In the genomic region with DNA sequence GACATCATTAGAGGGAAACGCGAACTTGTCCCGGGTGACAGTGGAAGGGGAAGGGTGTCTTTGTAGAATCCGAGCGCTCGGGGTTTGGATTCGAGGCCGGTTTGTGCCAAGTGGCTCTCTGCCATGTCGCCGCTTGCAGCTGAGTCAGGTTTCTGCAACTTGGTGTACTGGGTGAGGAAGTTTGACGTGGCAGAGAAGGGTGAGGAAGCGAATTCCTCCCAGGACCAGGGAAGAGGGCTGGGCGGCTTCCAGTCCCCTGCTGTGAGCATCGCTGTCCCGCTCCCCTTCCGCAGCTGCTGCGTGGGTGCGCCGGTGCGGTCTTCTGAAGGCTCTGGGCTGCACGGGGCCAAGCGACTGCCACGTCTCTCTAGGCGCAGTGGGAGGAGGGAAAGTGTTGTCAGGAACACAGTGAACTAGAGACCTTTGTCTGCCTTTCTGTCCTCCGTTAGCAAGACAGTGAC, we compare ENCODE assay signal across 8 mouse cellular contexts. TPM values are rescaled to one million over a fixed set of nuclear protein-coding genes. Genes with fewer than 3 reads are reported as not detected.
DNase-seq lines count a peak whose midpoint lies in the region; ATAC-seq lines count a peak whose summit lies in the region.

No protein-coding gene starts in this region.

- peak overlapping the region; percentile 75 for H3K4me2 ChIP-seq in forebrain, embryonic 16.5 days (ENCODE audit: low read length)
- H3K4me2 ChIP-seq in liver, embryonic 16.5 days (ENCODE audit: low read depth, low read length) = peak overlapping the region; percentile 59
- peak overlapping the region; percentile 73 for H3K4me2 ChIP-seq in neural tube, embryonic 13.5 days

- peak overlapping the region; percentile 65 for H3K9ac ChIP-seq in forebrain, embryonic 16.5 days (replicated peaks; ENCODE audit: low read depth, low read length)
- H3K9ac ChIP-seq in liver, embryonic 16.5 days (ENCODE audit: low read depth, low read length) = peak overlapping the region; percentile 63
- H3K9ac ChIP-seq in neural tube, embryonic 13.5 days = peak overlapping the region; percentile 68

- no peaks in the 10 kb centered on the region for H3K36me3 ChIP-seq in forebrain, embryonic 16.5 days (ENCODE audit: control insufficient read depth, insufficient read depth)
- H3K36me3 ChIP-seq in liver, embryonic 16.5 days (ENCODE audit: control insufficient read depth, insufficient read depth) = no peaks in the 10 kb centered on the region
- H3K36me3 ChIP-seq in neural tube, embryonic 13.5 days = no peaks in the 10 kb centered on the region

- H3K4me1 ChIP-seq in forebrain, embryonic 16.5 days (replicated peaks; ENCODE audit: control insufficient read depth, insufficient read depth, low read length) = peaks cover 11% of the 10 kb centered on the region
- H3K4me1 ChIP-seq in liver, embryonic 16.5 days (ENCODE audit: control insufficient read depth, low read depth, low read length) = no peaks in the 10 kb centered on the region
- H3K4me1 ChIP-seq in neural tube, embryonic 13.5 days (replicated peaks) = peaks cover 13% of the 10 kb centered on the region

- WGBS in forebrain, embryonic 16.5 days = 2% methylated on average over 25 of the region's 25 CpGs
- WGBS in large intestine, adult 2 months = under 1% methylated on average over 25 of the region's 25 CpGs
- 1% methylated on average over 25 of the region's 25 CpGs for WGBS in liver, embryonic 16.5 days (ENCODE audit: insufficient replicate concordance)
- WGBS in neural tube, embryonic 13.5 days = under 1% methylated on average over 25 of the region's 25 CpGs

- 0 out of 2 replicates have a peak, but pooled peaks cover 2% of the 10 kb centered on the region for H3K27me3 ChIP-seq in forebrain, embryonic 16.5 days (replicated peaks; ENCODE audit: control insufficient read depth, insufficient read depth, low read length)
- H3K27me3 ChIP-seq in liver, embryonic 16.5 days (ENCODE audit: control insufficient read depth, insufficient read depth, low read depth, low read length) = peaks cover 7% of the 10 kb centered on the region
- peaks cover 34% of the 10 kb centered on the region for H3K27me3 ChIP-seq in neural tube, embryonic 13.5 days

- H3K27ac ChIP-seq in forebrain, embryonic 16.5 days (ENCODE audit: low read length) = peak overlapping the region; percentile 44; the same call in 1 of the 2 replicates
- peak overlapping the region; percentile 69 for H3K27ac ChIP-seq in liver, embryonic 16.5 days (ENCODE audit: low read length)
- H3K27ac ChIP-seq in neural tube, embryonic 13.5 days (replicated peaks) = peak overlapping the region; percentile 52

- intact Hi-C loops in heart, postnatal 14 days (cut with DNase I) = loop anchor here (10.0 kb wide), 1 partner anchor 237 kb away; no protein-coding TSS in a partner anchor

- ATAC-seq in forebrain, embryonic 16.5 days = peak; percentile 41
- ATAC-seq in liver, embryonic 16.5 days (ENCODE audit: low read depth) = peak; percentile 58
- ATAC-seq in neural tube, embryonic 13.5 days (ENCODE audit: low read depth) = peak; percentile 73

- H3K9me3 ChIP-seq in forebrain, embryonic 16.5 days (ENCODE audit: control insufficient read depth, low read length) = no peaks in the 10 kb centered on the region
- H3K9me3 ChIP-seq in liver, embryonic 16.5 days (replicated peaks; ENCODE audit: control insufficient read depth, low read length) = no peaks in the 10 kb centered on the region
- no peaks in the 10 kb centered on the region for H3K9me3 ChIP-seq in neural tube, embryonic 13.5 days

- H3K4me3 ChIP-seq in forebrain, embryonic 16.5 days (replicated peaks; ENCODE audit: low read length) = peak overlapping the region; percentile 74
- H3K4me3 ChIP-seq in liver, embryonic 16.5 days (ENCODE audit: low read depth, low read length) = peak overlapping the region; percentile 63
- H3K4me3 ChIP-seq in neural tube, embryonic 13.5 days = peak overlapping the region; percentile 72

- DNase-seq in ES-CJ7 (ENCODE audit: low read depth, low spot score) = peak; percentile 40
- peak; percentile 58 for DNase-seq in cerebellum, adult 11-12 months
- DNase-seq in heart, postnatal 14 days = peak; percentile 77
- DNase-seq in large intestine, adult 2 months (ENCODE audit: low read depth, low spot score) = peak; percentile 38
- peak; percentile 31 for DNase-seq in thymus, postnatal 0 days (ENCODE audit: low spot score)

RNA-seq across cellular contexts. Expression of a gene that starts 0.5 kb away (rescaled TPM):
- 20.6 and 27.1 TPM in 2 replicates for polyA plus RNA-seq in forebrain, embryonic 16.5 days (2015; fragmentation: Nextera tagmentation; extraction: Ambion mirVana)
- 10 to 100 TPM; 43.5 to 54.0 TPM for total RNA-seq in heart, postnatal 14 days (2021)
- polyA plus RNA-seq in large intestine, adult 2 months (2012; rRNA removed) = 32.1 and 82.7 TPM in 2 replicates
- 22.6 and 25.1 TPM in 2 replicates for polyA plus RNA-seq in liver, embryonic 16.5 days (2015; fragmentation: Nextera tagmentation; extraction: Ambion mirVana)
- 20.1 and 21.9 TPM in 2 replicates for polyA plus RNA-seq in neural tube, embryonic 13.5 days (2015; fragmentation: Nextera tagmentation; extraction: Ambion mirVana)
- 24.4 and 25.6 TPM in 2 replicates for polyA plus RNA-seq in thymus, postnatal 0 days (2015; fragmentation: Nextera tagmentation; extraction: Ambion mirVana)

RNA-seq across cellular contexts. Expression of a gene that starts 31.8 kb away (rescaled TPM):
- polyA plus RNA-seq in forebrain, embryonic 16.5 days (2015; fragmentation: Nextera tagmentation; extraction: Ambion mirVana) = 0.87 and 0.90 TPM in 2 replicates
- 10 to 100 TPM; 62.0 to 65.2 TPM for total RNA-seq in heart, postnatal 14 days (2021)
- 17.2 and 24.4 TPM in 2 replicates for polyA plus RNA-seq in large intestine, adult 2 months (2012; rRNA removed)
- polyA plus RNA-seq in liver, embryonic 16.5 days (2015; fragmentation: Nextera tagmentation; extraction: Ambion mirVana) = 0.14 and 0.48 TPM in 2 replicates
- polyA plus RNA-seq in neural tube, embryonic 13.5 days (2015; fragmentation: Nextera tagmentation; extraction: Ambion mirVana) = 2.0 and 2.7 TPM in 2 replicates
- 2.3 and 3.3 TPM in 2 replicates for polyA plus RNA-seq in thymus, postnatal 0 days (2015; fragmentation: Nextera tagmentation; extraction: Ambion mirVana)

Comparison
In these comparisons a context has a peak if more than half of its experiments do, and no peak if none do; other contexts are left out.
1. Peak in every context shown above with its lines: DNase-seq, ATAC-seq, H3K4me3 ChIP-seq and H3K27ac ChIP-seq.